Mouse (Mus musculus): ENCODE results near the gene Ccl21b. TPM values are rescaled to one million over a fixed set of nuclear protein-coding genes. Genes with fewer than 3 reads are reported as not detected.

Ccl21b gene
- polyA plus RNA-seq (2014; fragmentation: Illumina TruSeq; extraction: RNeasy Lipid Tissue Mini Kit (QIAGEN cat#74804); ENCODE audit: low read depth, low replicate concordance), result not detected

GRCm38 (mm10) chr4:42255467-42255866, at the start of gene Ccl21b:
Gene Ccl21b, plus strand, starts transcription at chr4:42255767.

GRCm38 (mm10) chr4:42240339-42240738, 15.2 kb upstream of the Ccl21b start, which contains the start of gene Gm10600:
Gene Gm10600, plus strand, starts transcription at chr4:42240639.

GRCm38 (mm10) chr4:42293967-42294366, 38.4 kb downstream of the Ccl21b start, which contains the start of gene Gm21953:
Gene Gm21953, plus strand, starts transcription at chr4:42294267.

Other genes with a start within 250 kb of the Ccl21b start
- not detected for gene Gm21093, start 221.0 kb upstream of the Ccl21b start, polyA plus RNA-seq (2014; fragmentation: Illumina TruSeq; extraction: RNeasy Lipid Tissue Mini Kit (QIAGEN cat#74804); ENCODE audit: low read depth, low replicate concordance)
- not detected for gene Gm3893, start 164.6 kb upstream of the Ccl21b start, polyA plus RNA-seq (2014; fragmentation: Illumina TruSeq; extraction: RNeasy Lipid Tissue Mini Kit (QIAGEN cat#74804); ENCODE audit: low read depth, low replicate concordance)
- not detected for gene Gm13304, start 140.9 kb upstream of the Ccl21b start, polyA plus RNA-seq (2014; fragmentation: Illumina TruSeq; extraction: RNeasy Lipid Tissue Mini Kit (QIAGEN cat#74804); ENCODE audit: low read depth, low replicate concordance)
- 3.4 TPM for gene Gm13306, start 102.3 kb upstream of the Ccl21b start, polyA plus RNA-seq (2014; fragmentation: Illumina TruSeq; extraction: RNeasy Lipid Tissue Mini Kit (QIAGEN cat#74804); ENCODE audit: low read depth, low replicate concordance)
- gene Gm13305, start 87.2 kb upstream of the Ccl21b start, polyA plus RNA-seq (2014; fragmentation: Illumina TruSeq; extraction: RNeasy Lipid Tissue Mini Kit (QIAGEN cat#74804); ENCODE audit: low read depth, low replicate concordance), result 2.3 TPM
- 1.7 TPM for gene Gm10600, start 15.1 kb upstream of the Ccl21b start, polyA plus RNA-seq (2014; fragmentation: Illumina TruSeq; extraction: RNeasy Lipid Tissue Mini Kit (QIAGEN cat#74804); ENCODE audit: low read depth, low replicate concordance)
- not detected for gene Gm21953, start 38.5 kb downstream of the Ccl21b start, polyA plus RNA-seq (2014; fragmentation: Illumina TruSeq; extraction: RNeasy Lipid Tissue Mini Kit (QIAGEN cat#74804); ENCODE audit: low read depth, low replicate concordance)
- not detected for gene Fam205a3, start 62.6 kb downstream of the Ccl21b start, polyA plus RNA-seq (2014; fragmentation: Illumina TruSeq; extraction: RNeasy Lipid Tissue Mini Kit (QIAGEN cat#74804); ENCODE audit: low read depth, low replicate concordance)
- not detected for gene Gm21586, start 183.6 kb downstream of the Ccl21b start, polyA plus RNA-seq (2014; fragmentation: Illumina TruSeq; extraction: RNeasy Lipid Tissue Mini Kit (QIAGEN cat#74804); ENCODE audit: low read depth, low replicate concordance)
- 0.42 TPM for gene Gm2163, start 211.0 kb downstream of the Ccl21b start, polyA plus RNA-seq (2014; fragmentation: Illumina TruSeq; extraction: RNeasy Lipid Tissue Mini Kit (QIAGEN cat#74804); ENCODE audit: low read depth, low replicate concordance)

All from adipose tissue, adult 10 weeks (tissue).